Mouse (Mus musculus) 416B (cell line): ENCODE measurements around the gene Scarb1.

Experiments used
- DNase-seq: peaks from one replicate; pipeline ENCODE4 v3.0.0; 2011; ENCODE audit warnings: low read depth

Gene Scarb1

GRCm38 (mm10) chr5:125270587-125271130, 70.2 kb downstream of the Scarb1 start:
- peak; percentile 90 for DNase-seq

- DNase-seq: no peak
Measured at GRCm38 (mm10) chr5:125269836-125270235, 71.1 kb downstream of the Scarb1 start.

- DNase-seq: no peak
Measured at GRCm38 (mm10) chr5:125269399-125269798, 71.5 kb downstream of the Scarb1 start.

- DNase-seq: peak; percentile 88
Measured at GRCm38 (mm10) chr5:125268033-125268765, 72.7 kb downstream of the Scarb1 start.

GRCm38 (mm10) chr5:125267150-125267961, 73.5 kb downstream of the Scarb1 start:
- peak; percentile 89 for DNase-seq

GRCm38 (mm10) chr5:125266128-125266527, 74.8 kb downstream of the Scarb1 start:
- DNase-seq: no peak

- no peak for DNase-seq
Measured at GRCm38 (mm10) chr5:125264700-125265099, 76.2 kb downstream of the Scarb1 start.

- DNase-seq: no peak
Measured at GRCm38 (mm10) chr5:125262578-125262977, 78.3 kb downstream of the Scarb1 start.

GRCm38 (mm10) chr5:125253917-125254316, 87.0 kb downstream of the Scarb1 start:
- peak; percentile 79 for DNase-seq

- no peak for DNase-seq
Measured at GRCm38 (mm10) chr5:125253448-125253847, 87.4 kb downstream of the Scarb1 start.

GRCm38 (mm10) chr5:125252664-125253063, 88.2 kb downstream of the Scarb1 start:
- no peak for DNase-seq

- DNase-seq: peak; percentile 30
Measured at GRCm38 (mm10) chr5:125251885-125252615, 88.8 kb downstream of the Scarb1 start.

GRCm38 (mm10) chr5:125249187-125249586, 91.7 kb downstream of the Scarb1 start:
- no peak for DNase-seq

GRCm38 (mm10) chr5:125246711-125247110, 94.2 kb downstream of the Scarb1 start:
- DNase-seq: peak; percentile 69

- DNase-seq: no peak
Measured at GRCm38 (mm10) chr5:125245534-125246151, 95.3 kb downstream of the Scarb1 start.

GRCm38 (mm10) chr5:125244825-125245533, 95.9 kb downstream of the Scarb1 start:
- no peak for DNase-seq

GRCm38 (mm10) chr5:125243928-125244327, 97.0 kb downstream of the Scarb1 start:
- no peak for DNase-seq

GRCm38 (mm10) chr5:125242111-125242510, 98.8 kb downstream of the Scarb1 start:
- DNase-seq: no peak

GRCm38 (mm10) chr5:125241627-125242026, 99.3 kb downstream of the Scarb1 start:
- DNase-seq: no peak

- DNase-seq: no peak
Measured at GRCm38 (mm10) chr5:125240124-125240781, 100.6 kb downstream of the Scarb1 start.

GRCm38 (mm10) chr5:125235874-125236273, 105.0 kb downstream of the Scarb1 start:
- no peak for DNase-seq
